Comparison of ENCODE assay signal across 10 mouse cellular contexts in genomic region chr12:24681286-24682023, GRCm38 (mm10). TPM values are rescaled to one million over a fixed set of nuclear protein-coding genes. Genes with fewer than 3 reads are reported as not detected.
DNase-seq lines count a peak whose midpoint lies in the region; ATAC-seq lines count a peak whose summit lies in the region.
"Had no signal": no experiment of that assay in that cellular context is flagged by ENCODE, and none has a peak within 500 bp of the region (broad histone marks: within the 10 kb centered on the region; RNA-seq: fewer than 3 reads in every experiment).

TSS of gene Cys1 (minus strand) at chr12:24681813.

- peak; percentile 58; the same call in 1 of the 2 replicates for ATAC-seq in forebrain, embryonic 14.5 days
- peak; percentile 40; the same call in 1 of the 2 replicates for ATAC-seq in hindbrain, embryonic 13.5 days (ENCODE audit: low FRiP score)
- no peak for ATAC-seq in limb, embryonic 12.5 days (ENCODE audit: insufficient number of reproducible peaks, insufficient read depth, low FRiP score, low TSS enrichment, low read depth)
- peak; percentile 66 for ATAC-seq in midbrain, embryonic 13.5 days

- H3K9me3 ChIP-seq in forebrain, embryonic 14.5 days (replicated peaks; ENCODE audit: control insufficient read depth, low read length) = no peaks in the 10 kb centered on the region
- H3K9me3 ChIP-seq in hindbrain, embryonic 13.5 days = no peaks in the 10 kb centered on the region
- H3K9me3 ChIP-seq in limb, embryonic 12.5 days = no peaks in the 10 kb centered on the region
- H3K9me3 ChIP-seq in midbrain, embryonic 13.5 days = no peaks in the 10 kb centered on the region

- no peak within 1 kb of the TSS for H3K27ac ChIP-seq in forebrain, embryonic 14.5 days (ENCODE audit: low read depth, low read length)
- H3K27ac ChIP-seq in hindbrain, embryonic 13.5 days = no peak within 1 kb of the TSS
- no peak within 1 kb of the TSS for H3K27ac ChIP-seq in limb, embryonic 12.5 days
- no peak within 1 kb of the TSS for H3K27ac ChIP-seq in midbrain, embryonic 13.5 days
- H3K27ac ChIP-seq: macrophage had no signal

- H3K4me2 ChIP-seq in forebrain, embryonic 14.5 days (ENCODE audit: low read length) = peak within 1 kb of the TSS; percentile 91
- H3K4me2 ChIP-seq in hindbrain, embryonic 13.5 days = peak within 1 kb of the TSS; percentile 92
- peak within 1 kb of the TSS; percentile 93 for H3K4me2 ChIP-seq in limb, embryonic 12.5 days
- H3K4me2 ChIP-seq in midbrain, embryonic 13.5 days (replicated peaks) = peak within 1 kb of the TSS; percentile 88

- 2% methylated on average over 20 of the region's 20 CpGs for WGBS in forebrain, embryonic 14.5 days
- 2% methylated on average over 20 of the region's 20 CpGs for WGBS in hindbrain, embryonic 13.5 days
- 3% methylated on average over 20 of the region's 20 CpGs for WGBS in limb, embryonic 12.5 days
- WGBS in midbrain, embryonic 13.5 days = 4% methylated on average over 20 of the region's 20 CpGs

- no peaks in the 10 kb centered on the region for H3K36me3 ChIP-seq in forebrain, embryonic 14.5 days (ENCODE audit: control insufficient read depth, insufficient read depth, low read length)
- H3K36me3 ChIP-seq in hindbrain, embryonic 13.5 days = no peaks in the 10 kb centered on the region
- H3K36me3 ChIP-seq in limb, embryonic 12.5 days = no peaks in the 10 kb centered on the region
- H3K36me3 ChIP-seq in midbrain, embryonic 13.5 days = no peaks in the 10 kb centered on the region

- peaks cover 3% of the 10 kb centered on the region; the same call in 1 of the 2 replicates for H3K4me1 ChIP-seq in forebrain, embryonic 14.5 days (ENCODE audit: control insufficient read depth, insufficient read depth, low read length)
- H3K4me1 ChIP-seq in hindbrain, embryonic 13.5 days (replicated peaks) = peaks cover 18% of the 10 kb centered on the region
- H3K4me1 ChIP-seq in limb, embryonic 12.5 days (replicated peaks) = peaks cover 20% of the 10 kb centered on the region
- peaks cover 19% of the 10 kb centered on the region for H3K4me1 ChIP-seq in midbrain, embryonic 13.5 days (replicated peaks)

- no peak for DNase-seq in layer of hippocampus, adult 8-10 months (ENCODE audit: low spot score in 2 of 2)
- DNase-seq in layer of hippocampus, adult 11-12 months (ENCODE audit: low spot score) = no peak
- no peak for DNase-seq in forebrain, embryonic 14.5 days (ENCODE audit: low spot score)
- no peak for DNase-seq in cerebellum, postnatal 25 days
- DNase-seq in frontal cortex, postnatal 10 days (ENCODE audit: low spot score in 2 of 2) = no peak

- H3K9ac ChIP-seq in forebrain, embryonic 14.5 days (ENCODE audit: low read length) = peak within 1 kb of the TSS; percentile 73
- H3K9ac ChIP-seq in hindbrain, embryonic 13.5 days = peak within 1 kb of the TSS; percentile 78
- H3K9ac ChIP-seq in limb, embryonic 12.5 days (replicated peaks) = peak within 1 kb of the TSS; percentile 74
- H3K9ac ChIP-seq in midbrain, embryonic 13.5 days (replicated peaks) = peak within 1 kb of the TSS; percentile 81

- H3K27me3 ChIP-seq in forebrain, embryonic 14.5 days (replicated peaks; ENCODE audit: control insufficient read depth, insufficient read depth, low read length) = peaks cover 19% of the 10 kb centered on the region
- peaks cover 36% of the 10 kb centered on the region for H3K27me3 ChIP-seq in hindbrain, embryonic 13.5 days
- H3K27me3 ChIP-seq in limb, embryonic 12.5 days = peaks cover 61% of the 10 kb centered on the region
- peaks cover 40% of the 10 kb centered on the region for H3K27me3 ChIP-seq in midbrain, embryonic 13.5 days

- H3K4me3 ChIP-seq in forebrain, embryonic 14.5 days (ENCODE audit: low read depth, low read length) = peak within 1 kb of the TSS; percentile 58
- peak within 1 kb of the TSS; percentile 63 for H3K4me3 ChIP-seq in hindbrain, embryonic 13.5 days
- peak within 1 kb of the TSS; percentile 65 for H3K4me3 ChIP-seq in limb, embryonic 12.5 days (replicated peaks)
- peak within 1 kb of the TSS; percentile 65 for H3K4me3 ChIP-seq in midbrain, embryonic 13.5 days (replicated peaks)

RNA-seq across cellular contexts. Expression of gene Cys1, which starts in this region (rescaled TPM):
- 10 to 100 TPM; 13.5 to 35.1 (median 25.8) TPM for total RNA-seq in layer of hippocampus, adult 8-10 months (2022)
- polyA plus RNA-seq in forebrain, embryonic 14.5 days (2014; fragmentation: Nextera tagmentation; extraction: Ambion mirVana) = 1.2 and 1.7 TPM in 2 replicates
- 0.56 and 1.6 TPM in 2 replicates for polyA plus RNA-seq in hindbrain, embryonic 13.5 days (2015; fragmentation: Nextera tagmentation; extraction: Ambion mirVana)
- 1.3 and 2.6 TPM in 2 replicates for polyA plus RNA-seq in limb, embryonic 12.5 days (2016; fragmentation: Nextera tagmentation; extraction: Ambion mirVana)
- polyA plus RNA-seq in midbrain, embryonic 13.5 days (2015; fragmentation: Nextera tagmentation; extraction: Ambion mirVana) = 0.90 and 1.0 TPM in 2 replicates
- total RNA-seq: MEL had no signal
- polyA plus RNA-seq: macrophage had no signal
